Mouse (Mus musculus): ENCODE data around the gene Pias1. TPM values are rescaled to one million over a fixed set of nuclear protein-coding genes. Genes with fewer than 3 reads are reported as not detected.
"Not testable (repeated sequence)": the region's sequence is repeated elsewhere in the genome, so short reads cannot be mapped to it uniquely, and the experiment has no call there.

Pias1 gene
- total RNA-seq, 2 experiments from 2014 or later = 24.6 to 26.2 TPM

- intact Hi-C loops (cut with DNase I); DNase-seq: not testable (repeated sequence)
These were observed 127.6 kb downstream of the Pias1 start for GRCm38 (mm10) chr9:62860102-62860501.

GRCm38 (mm10) chr9:62858266-62859019, 129.3 kb downstream of the Pias1 start:
- no peak for DNase-seq
- intact Hi-C loops (cut with DNase I) = no loop called here

- peak; percentile 72 to 84 for DNase-seq
- intact Hi-C loops (cut with DNase I) = no loop called here
These were observed 129.9 kb downstream of the Pias1 start, which contains the start of gene Calml4 for GRCm38 (mm10) chr9:62857719-62858261. TSS of gene Calml4 (plus strand) at chr9:62858080.

GRCm38 (mm10) chr9:62857216-62857615, 130.5 kb downstream of the Pias1 start:
- no peak for DNase-seq
- intact Hi-C loops (cut with DNase I) = no loop called here

- intact Hi-C loops (cut with DNase I) = no loop called here
- DNase-seq = no peak
These were observed 133.2 kb downstream of the Pias1 start for GRCm38 (mm10) chr9:62854483-62854882.

- no peak for DNase-seq
- intact Hi-C loops (cut with DNase I) = no loop called here
These were observed 136.2 kb downstream of the Pias1 start for GRCm38 (mm10) chr9:62851571-62851970.

GRCm38 (mm10) chr9:62848641-62849040, 139.1 kb downstream of the Pias1 start:
- intact Hi-C loops (cut with DNase I) = loop anchor here (10.0 kb wide), 1 partner anchor 756 kb away; the partner anchor contains the start of genes Aagab and Iqch

GRCm38 (mm10) chr9:62847694-62848093, 140.0 kb downstream of the Pias1 start:
- peak; percentile 90 to 94 for DNase-seq
- intact Hi-C loops (cut with DNase I) = loop anchor here (1.0 to 10.0 kb wide), 3 partner anchors 131 to 757 kb away; partner anchors contain the start of genes Aagab and Iqch

More at GRCm38 (mm10) chr9:62848641-62849040, 139.1 kb downstream of the Pias1 start:
- DNase-seq = no peak

- DNase-seq = no peak
- intact Hi-C loops (cut with DNase I) = loop anchor here (10.0 kb wide), 1 partner anchor 760 kb away; the partner anchor contains the start of genes Aagab and Iqch
These were observed 143.3 kb downstream of the Pias1 start for GRCm38 (mm10) chr9:62844461-62844860.

GRCm38 (mm10) chr9:62843356-62844024, 144.2 kb downstream of the Pias1 start:
- no peak for DNase-seq
- intact Hi-C loops (cut with DNase I) = loop anchor here (10.0 kb wide), 1 partner anchor 761 kb away; the partner anchor contains the start of genes Aagab and Iqch

GRCm38 (mm10) chr9:62839172-62839770, 148.5 kb downstream of the Pias1 start:
- no peak for DNase-seq
- intact Hi-C loops (cut with DNase I) = no loop called here

- intact Hi-C loops (cut with DNase I) = no loop called here
- peak; percentile 70 to 80 for DNase-seq
These were observed 149.1 kb downstream of the Pias1 start, which contains the start of gene Cln6 for GRCm38 (mm10) chr9:62838506-62839171. TSS of gene Cln6 (plus strand) at chr9:62838785.

- intact Hi-C loops (cut with DNase I) = no loop called here
- no peak for DNase-seq
These were observed 149.6 kb downstream of the Pias1 start for GRCm38 (mm10) chr9:62838146-62838505.

- intact Hi-C loops (cut with DNase I) = no loop called here
- no peak for DNase-seq
These were observed 150.1 kb downstream of the Pias1 start for GRCm38 (mm10) chr9:62837611-62838010.

GRCm38 (mm10) chr9:62835705-62836446, 151.8 kb downstream of the Pias1 start:
- intact Hi-C loops (cut with DNase I) = no loop called here

GRCm38 (mm10) chr9:62834906-62835305, 152.8 kb downstream of the Pias1 start:
- intact Hi-C loops (cut with DNase I) = no loop called here
- no peak for DNase-seq

More at GRCm38 (mm10) chr9:62835705-62836446, 151.8 kb downstream of the Pias1 start:
- DNase-seq = no peak

- intact Hi-C loops (cut with DNase I) = loop anchor here (5.0 kb wide), 2 partner anchors 48 to 88 kb away; no protein-coding TSS in a partner anchor
- DNase-seq = no peak
These were observed 157.8 kb downstream of the Pias1 start for GRCm38 (mm10) chr9:62829877-62830276.

- intact Hi-C loops (cut with DNase I) = loop anchor here (5.0 kb wide), 2 partner anchors 46 to 86 kb away; no protein-coding TSS in a partner anchor
- peak; percentile 98 to 99 for DNase-seq
These were observed 159.1 kb downstream of the Pias1 start for GRCm38 (mm10) chr9:62828662-62829086.

Measured in heart, postnatal 14 days (tissue).